Mouse (Mus musculus): Measurements from ENCODE around the gene Ift22.

Ift22 gene

DNA sequence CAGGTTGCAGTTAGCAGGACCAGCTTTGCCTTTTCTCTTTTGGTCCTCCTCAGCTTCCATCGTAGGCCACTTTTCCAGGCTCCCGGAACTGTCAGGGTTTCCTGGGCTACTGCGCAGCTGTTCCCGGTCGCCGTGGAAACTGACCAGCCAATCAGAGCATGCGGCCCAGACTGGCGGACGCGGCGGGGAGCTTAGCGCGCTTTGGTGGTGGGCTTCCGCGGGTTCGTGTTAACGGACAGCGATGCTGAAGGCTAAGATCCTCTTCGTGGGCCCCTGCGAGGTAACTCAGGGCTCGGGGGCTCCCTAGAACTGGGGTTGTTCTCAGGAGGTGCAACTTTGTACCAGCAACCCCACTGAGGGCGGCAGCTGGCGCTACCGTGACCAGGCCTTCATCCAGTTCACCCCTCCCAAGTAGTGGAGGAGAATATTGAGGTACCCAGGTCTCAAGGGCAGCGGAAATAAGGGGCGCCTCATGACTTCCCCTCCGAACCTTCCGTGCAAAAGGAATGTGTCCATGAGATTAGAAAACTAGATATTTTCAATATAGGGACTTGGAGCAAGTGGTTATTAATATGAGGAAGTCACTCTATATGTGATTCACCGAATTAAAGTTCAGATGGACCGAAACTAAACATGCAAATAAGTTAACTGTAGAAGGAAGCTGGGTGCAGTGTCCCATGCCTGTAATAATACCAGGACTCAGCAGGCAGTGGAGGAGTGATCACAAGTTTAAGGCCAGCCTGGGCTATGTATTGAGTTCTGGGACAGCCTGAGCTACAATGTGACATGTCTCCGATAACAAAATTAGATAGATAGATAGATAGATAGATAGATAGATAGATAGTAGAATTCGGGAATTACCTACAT lies at the start of gene Ift22:
TSS of gene Ift22 (plus strand) at position 160 of the 867 bp plus-strand sequence.
- DNase-seq (ENCODE audit: low read depth, low spot score): peak; percentile 87

- no peak for DNase-seq (ENCODE audit: low read depth, low spot score)
Measured at GRCm38 (mm10) chr5:136861191-136861940, 46.6 kb upstream of the Ift22 start.

DNA sequence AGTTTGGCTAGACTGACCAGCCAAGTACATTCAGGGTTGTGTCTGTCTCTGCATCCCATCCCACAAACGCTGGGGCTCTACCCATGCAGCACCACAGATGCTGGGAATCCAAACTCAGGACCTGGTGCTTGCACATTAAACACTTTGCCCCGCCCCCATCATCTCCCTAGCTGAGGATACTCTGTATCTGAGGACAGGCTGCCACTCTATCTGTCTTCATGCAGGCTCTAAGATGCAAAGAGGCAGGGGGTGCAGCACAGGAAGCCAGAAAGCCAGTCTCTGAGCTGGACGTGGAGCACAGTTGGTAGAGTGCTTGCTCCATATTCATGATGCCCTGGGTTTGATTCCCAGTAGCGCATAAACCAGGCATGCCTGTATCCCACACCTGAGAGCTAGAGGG lies 45.1 kb upstream of the Ift22 start:
- peak; percentile 27 for DNase-seq (ENCODE audit: low read depth, low spot score)

- DNase-seq (ENCODE audit: low read depth, low spot score): no peak
Measured at GRCm38 (mm10) chr5:136863276-136863675, 44.7 kb upstream of the Ift22 start.

GRCm38 (mm10) chr5:136863961-136864674 lies 43.8 kb upstream of the Ift22 start:
- DNase-seq (ENCODE audit: low read depth, low spot score): peak; percentile 74

- DNase-seq (ENCODE audit: low read depth, low spot score): no peak
Measured at GRCm38 (mm10) chr5:136867706-136868105, 40.2 kb upstream of the Ift22 start.

GRCm38 (mm10) chr5:136869451-136870114 lies 38.4 kb upstream of the Ift22 start:
- DNase-seq (ENCODE audit: low read depth, low spot score): peak; percentile 11

DNA sequence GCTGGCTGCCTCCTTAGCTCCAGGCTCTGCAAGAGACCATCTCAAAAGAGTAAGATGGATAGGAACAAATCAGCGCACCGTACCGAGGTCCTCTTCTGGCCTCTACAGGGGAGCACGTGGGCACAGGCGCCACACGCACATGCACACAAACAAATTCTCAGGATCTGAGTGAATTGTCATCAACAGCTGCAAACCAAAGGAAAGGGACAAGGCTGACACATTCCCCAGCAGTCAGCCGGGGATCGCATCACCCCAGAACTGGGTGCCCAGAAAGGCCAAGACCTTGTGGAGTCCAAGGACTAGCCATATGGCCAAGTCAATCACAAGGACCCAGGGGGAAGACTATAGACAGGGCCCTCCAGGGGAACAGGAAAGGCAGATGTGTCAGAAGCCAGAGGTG lies 35.5 kb upstream of the Ift22 start:
- DNase-seq (ENCODE audit: low read depth, low spot score): no peak

GRCm38 (mm10) chr5:136874271-136874670 lies 33.7 kb upstream of the Ift22 start:
- no peak for DNase-seq (ENCODE audit: low read depth, low spot score)

- DNase-seq (ENCODE audit: low read depth, low spot score): no peak
Measured at GRCm38 (mm10) chr5:136880101-136880500, 27.8 kb upstream of the Ift22 start.

- DNase-seq (ENCODE audit: low read depth, low spot score): peak; percentile 89
Measured at GRCm38 (mm10) chr5:136881380-136882009, 26.5 kb upstream of the Ift22 start.

DNA sequence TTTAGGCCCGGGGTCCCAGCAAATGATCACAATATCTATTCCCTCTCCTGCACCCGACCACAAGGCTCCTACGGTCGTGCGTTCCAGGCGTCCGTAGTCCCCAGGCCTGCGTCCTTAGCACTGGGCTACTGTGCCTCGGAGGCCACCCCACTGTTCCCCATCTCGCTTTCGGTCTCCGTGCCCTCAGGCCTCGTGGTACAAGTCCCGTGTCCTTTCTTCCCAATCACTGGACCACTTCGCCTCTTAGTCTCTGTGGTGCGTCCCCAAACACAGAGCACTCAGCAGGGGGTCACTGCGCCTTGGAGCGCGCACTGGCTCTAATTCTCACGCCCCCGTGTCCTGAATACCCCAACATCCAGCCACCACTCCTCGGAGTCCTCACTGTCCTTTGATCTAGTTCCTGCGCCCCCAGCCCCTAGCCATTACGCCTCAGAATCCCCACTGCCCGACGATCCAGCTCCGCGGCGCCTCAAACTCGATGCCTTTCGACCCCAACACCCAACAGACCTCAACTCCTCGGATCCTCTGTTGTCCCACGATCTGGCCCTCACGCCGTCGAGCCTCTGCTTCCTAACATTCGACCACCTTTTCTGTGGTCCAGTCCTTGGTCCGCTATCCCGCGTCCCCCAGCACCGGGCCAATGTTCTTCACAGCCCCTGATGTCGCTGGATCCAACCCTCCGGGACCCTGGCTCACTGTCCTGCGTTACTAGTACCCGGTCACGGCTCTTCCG lies 25.7 kb upstream of the Ift22 start:
- no peak for DNase-seq (ENCODE audit: low read depth, low spot score)

DNA sequence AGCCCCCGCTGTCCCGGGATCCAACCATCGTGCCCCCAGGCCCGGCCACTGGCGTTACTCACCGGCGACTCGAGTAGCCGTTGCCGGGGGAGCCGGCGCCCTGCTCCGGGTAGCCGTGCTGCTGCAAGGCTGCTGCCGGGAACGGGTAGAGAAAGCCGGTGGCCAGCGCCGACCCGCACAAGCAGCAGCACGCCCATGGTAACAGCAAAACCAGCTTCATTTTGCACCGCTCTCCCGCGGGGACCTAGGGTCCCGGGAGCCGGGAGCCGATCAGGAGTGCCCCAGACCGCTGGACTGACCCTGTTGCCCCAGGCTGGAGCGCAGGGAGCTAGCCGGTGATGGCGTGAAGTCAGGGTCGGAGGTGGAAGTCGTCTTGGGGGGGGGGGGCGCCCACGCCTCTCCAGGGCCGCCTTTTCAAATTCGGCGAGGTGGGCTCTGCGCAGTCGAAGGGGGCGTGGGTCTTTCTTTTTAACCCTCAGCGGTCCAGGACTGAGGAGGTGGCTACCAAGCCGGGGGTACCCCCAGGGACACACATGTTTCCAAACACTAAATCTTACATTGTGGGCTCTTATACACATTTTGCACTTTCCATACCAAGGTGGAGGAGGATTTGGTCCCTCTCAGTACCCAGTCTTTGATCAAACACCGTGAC lies 25.0 kb upstream of the Ift22 start, which contains the start of gene Col26a1:
TSS of gene Col26a1 (minus strand) at position 422 of the 652 bp plus-strand sequence.
- DNase-seq (ENCODE audit: low read depth, low spot score): no peak

GRCm38 (mm10) chr5:136886957-136887356 lies 21.0 kb upstream of the Ift22 start:
- DNase-seq (ENCODE audit: low read depth, low spot score): no peak

- no peak for DNase-seq (ENCODE audit: low read depth, low spot score)
Measured at GRCm38 (mm10) chr5:136888539-136889355, 19.2 kb upstream of the Ift22 start.

DNA sequence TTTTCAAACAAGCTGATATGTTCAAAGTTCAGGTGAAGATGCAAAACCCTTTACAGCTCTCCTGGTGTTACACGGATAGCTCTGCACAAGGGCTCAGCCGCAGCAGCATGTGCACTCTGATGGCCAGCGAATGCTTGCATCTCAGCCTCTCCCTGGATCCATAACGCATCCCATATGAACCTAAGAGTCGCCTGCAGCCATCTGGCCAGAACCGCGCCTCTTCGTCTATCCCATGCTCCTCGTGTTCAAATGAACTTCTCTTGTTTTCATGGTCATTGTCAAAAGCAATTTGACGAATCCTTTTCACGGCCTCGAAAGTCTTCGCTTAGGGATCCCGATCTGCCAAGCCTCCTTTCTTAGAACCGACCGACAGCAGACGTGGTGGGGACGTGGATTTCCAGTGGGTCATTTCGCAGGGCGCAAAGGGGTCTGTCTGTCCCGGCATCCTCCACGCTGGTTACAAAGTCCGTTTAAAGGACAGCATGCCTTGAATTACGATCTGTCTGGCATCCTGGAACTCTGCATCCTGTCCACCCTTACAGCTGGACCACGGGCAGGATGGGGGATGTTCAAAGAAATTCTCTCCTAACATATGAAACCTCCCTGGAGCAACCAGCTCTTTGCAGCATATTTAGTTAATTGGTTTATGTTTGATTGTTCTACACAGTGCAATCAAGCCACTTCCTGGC lies 13.0 kb upstream of the Ift22 start:
- no peak for DNase-seq (ENCODE audit: low read depth, low spot score)

DNA sequence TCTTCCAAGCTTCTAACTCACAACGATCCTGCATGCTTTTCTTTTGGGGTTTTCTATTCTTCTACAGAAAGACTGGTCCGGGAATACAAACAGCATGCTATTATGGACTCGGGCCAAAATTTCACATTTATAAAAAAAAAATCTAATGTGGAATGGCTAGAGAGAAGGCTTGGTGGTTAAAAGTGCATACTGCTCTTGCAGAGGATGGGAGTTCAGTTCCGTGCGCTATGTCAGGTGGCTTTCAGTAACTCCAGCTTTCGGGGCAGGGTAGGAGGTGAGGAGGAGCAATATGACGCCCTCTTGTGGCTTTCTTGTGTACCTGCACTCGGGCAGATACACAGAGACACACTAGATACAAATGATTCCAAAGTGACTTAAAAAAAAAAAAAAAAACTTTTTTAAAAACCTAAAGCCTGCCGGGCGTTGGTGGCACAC lies 12.4 kb upstream of the Ift22 start:
- DNase-seq (ENCODE audit: low read depth, low spot score): no peak

GRCm38 (mm10) chr5:136904621-136905020 lies 3.3 kb upstream of the Ift22 start:
- DNase-seq (ENCODE audit: low read depth, low spot score): no peak

Measured in CD4-positive, CD25-positive, alpha-beta regulatory T cell, adult 2 months (primary cell).